In the genomic region with DNA sequence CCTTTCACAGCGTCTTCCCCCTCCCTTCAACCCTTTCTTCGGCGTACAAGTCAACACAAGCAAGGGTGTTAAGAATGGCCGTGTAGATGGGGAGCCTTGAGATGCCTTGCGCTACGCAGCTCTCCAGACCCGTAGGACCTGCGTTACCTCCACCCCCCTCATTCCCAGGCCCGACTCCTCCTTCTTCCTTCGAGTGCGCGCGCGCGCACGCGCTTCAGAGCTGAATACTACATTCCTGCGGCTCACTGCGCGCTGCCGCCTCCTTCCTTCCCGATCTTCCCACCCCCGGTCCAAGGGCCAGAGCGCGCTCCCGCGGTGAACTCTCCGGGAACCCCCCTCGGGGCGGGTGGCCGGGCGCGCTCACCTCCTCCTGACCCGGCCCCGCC, we compare ENCODE assay signal across 8 mouse cellular contexts. TPM values are rescaled to one million over a fixed set of nuclear protein-coding genes. Genes with fewer than 3 reads are reported as not detected.
A peak's percentile ranks its signal among the peaks of the same experiment; 100 is the strongest.
DNase-seq lines count a peak whose midpoint lies in the region; ATAC-seq lines count a peak whose summit lies in the region.

No protein-coding gene starts in this region.

- peaks cover 21% of the 10 kb centered on the region for H3K4me1 ChIP-seq in erythroblast, embryonic 14.5 days (ENCODE audit: control insufficient read depth)
- peaks cover 52% of the 10 kb centered on the region for H3K4me1 ChIP-seq in intestine, embryonic 16.5 days (ENCODE audit: control insufficient read depth, insufficient read depth, low read length)
- H3K4me1 ChIP-seq in midbrain, embryonic 11.5 days (ENCODE audit: control insufficient read depth, insufficient read depth, low read length), result peaks cover 26% of the 10 kb centered on the region

- no peak for ATAC-seq in erythroblast, adult 5-6 weeks (replicated peaks; ENCODE audit: low FRiP score, poor library complexity, severe bottlenecking)
- ATAC-seq in intestine, embryonic 16.5 days, result peak; percentile 81
- peak; percentile 54 for ATAC-seq in midbrain, embryonic 11.5 days (ENCODE audit: low FRiP score)

- H3K4me3 ChIP-seq in erythroblast, embryonic 14.5 days (replicated peaks), result peak overlapping the region; percentile 55
- H3K4me3 ChIP-seq in intestine, embryonic 16.5 days (ENCODE audit: low read length), result peak overlapping the region; percentile 69
- H3K4me3 ChIP-seq in midbrain, embryonic 11.5 days (ENCODE audit: low read depth, low read length), result peak overlapping the region; percentile 58

- peak overlapping the region; percentile 98 for H3K27ac ChIP-seq in intestine, embryonic 16.5 days (ENCODE audit: low read length)
- no peak overlapping the region for H3K27ac ChIP-seq in midbrain, embryonic 11.5 days (ENCODE audit: low read depth, low read length)

- peaks cover 99% of the 10 kb centered on the region for H3K27me3 ChIP-seq in erythroblast, embryonic 14.5 days (ENCODE audit: control insufficient read depth)
- H3K27me3 ChIP-seq in intestine, embryonic 16.5 days (replicated peaks; ENCODE audit: control insufficient read depth, insufficient read depth, low read length), result no peaks in the 10 kb centered on the region
- peaks cover 69% of the 10 kb centered on the region for H3K27me3 ChIP-seq in midbrain, embryonic 11.5 days (ENCODE audit: control insufficient read depth, insufficient read depth, low read length)

- DNase-seq in embryo, embryonic 11 days, result peak; percentile 98
- DNase-seq in gastrocnemius, postnatal 4 days (ENCODE audit: low spot score in 2 of 2), result peak; percentile 91 to 96
- peak; percentile 86 for DNase-seq in left cerebral cortex, postnatal 4 days
- peak; percentile 98 for DNase-seq in midbrain, embryonic 11.5 days (ENCODE audit: low spot score, missing footprints)
- DNase-seq in skeletal muscle tissue, adult 2 months (ENCODE audit: low read depth, low spot score), result peak; percentile 94

- intact Hi-C loops in left cerebral cortex, postnatal 4 days (cut with DNase I), result loop anchor here (5.0 kb wide), 1 partner anchor 80 kb away; a partner anchor contains a TSS

- H3K4me2 ChIP-seq in intestine, embryonic 16.5 days (ENCODE audit: low read depth, low read length), result peak overlapping the region; percentile 96
- H3K4me2 ChIP-seq in midbrain, embryonic 11.5 days, result peak overlapping the region; percentile 98

- no peaks in the 10 kb centered on the region for H3K36me3 ChIP-seq in erythroblast, embryonic 14.5 days (ENCODE audit: control insufficient read depth)
- no peaks in the 10 kb centered on the region for H3K36me3 ChIP-seq in intestine, embryonic 16.5 days (ENCODE audit: control insufficient read depth, insufficient read depth, low read length)
- no peaks in the 10 kb centered on the region for H3K36me3 ChIP-seq in midbrain, embryonic 11.5 days (ENCODE audit: control insufficient read depth, insufficient read depth, low read length)

- H3K9ac ChIP-seq in intestine, embryonic 16.5 days (ENCODE audit: low read depth, low read length), result peak overlapping the region; percentile 80
- peak overlapping the region; percentile 51 for H3K9ac ChIP-seq in midbrain, embryonic 11.5 days (ENCODE audit: low read length)

- no peaks in the 10 kb centered on the region; the same call in 1 of the 2 replicates for H3K9me3 ChIP-seq in erythroblast, embryonic 14.5 days (ENCODE audit: control insufficient read depth, low read length)
- H3K9me3 ChIP-seq in intestine, embryonic 16.5 days (ENCODE audit: control insufficient read depth, low read length), result no peaks in the 10 kb centered on the region
- no peaks in the 10 kb centered on the region for H3K9me3 ChIP-seq in midbrain, embryonic 11.5 days (ENCODE audit: control insufficient read depth, low read length)

- under 1% methylated on average over 35 of the region's 35 CpGs for WGBS in intestine, embryonic 16.5 days
- WGBS in midbrain, embryonic 11.5 days, result 0% methylated on average over 34 of the region's 35 CpGs

RNA-seq across cellular contexts. Expression of a gene that starts 10.5 kb away (rescaled TPM):
- polyA plus RNA-seq in erythroblast, embryonic 14.5 days (2012), result 0.09 TPM in 2 replicates
- 0.84 and 1.5 TPM in 2 replicates for total RNA-seq in erythroblast, adult 5-6 weeks (2015; ENCODE audit: low replicate concordance)
- 0.84 and 5.2 TPM in 2 replicates for total RNA-seq in erythroblast, adult 5-6 weeks (2017; ENCODE audit: low replicate concordance)
- total RNA-seq in gastrocnemius, postnatal 4 days (2021), result 10 to 100 TPM; 21.3 to 27.8 TPM
- polyA plus RNA-seq in intestine, embryonic 16.5 days (2015; fragmentation: Nextera tagmentation; extraction: Ambion mirVana), result 13.6 and 14.7 TPM in 2 replicates
- 10 to 100 TPM; 15.9 to 16.9 TPM for total RNA-seq in left cerebral cortex, postnatal 4 days (2021)
- polyA plus RNA-seq in midbrain, embryonic 11.5 days (2014; fragmentation: Nextera tagmentation; extraction: Ambion mirVana), result 10.1 and 10.5 TPM in 2 replicates

RNA-seq across cellular contexts. Expression of a gene that starts 15.1 kb away (rescaled TPM):
- 1.4 and 2.1 TPM in 2 replicates for polyA plus RNA-seq in erythroblast, embryonic 14.5 days (2012)
- total RNA-seq in erythroblast, adult 5-6 weeks (2015; ENCODE audit: low replicate concordance), result 36.8 and 55.3 TPM in 2 replicates
- 31.0 and 35.5 TPM in 2 replicates for total RNA-seq in erythroblast, adult 5-6 weeks (2017; ENCODE audit: low replicate concordance)
- 1 to 10 TPM; 1.3 to 2.1 TPM for total RNA-seq in gastrocnemius, postnatal 4 days (2021)
- 9.5 and 10.3 TPM in 2 replicates for polyA plus RNA-seq in intestine, embryonic 16.5 days (2015; fragmentation: Nextera tagmentation; extraction: Ambion mirVana)
- total RNA-seq in left cerebral cortex, postnatal 4 days (2021), result 1 to 10 TPM in 1 of 2 experiments, under 1 TPM in 1; 0.74 to 1.1 TPM
- 0.15 and 0.55 TPM in 2 replicates for polyA plus RNA-seq in midbrain, embryonic 11.5 days (2014; fragmentation: Nextera tagmentation; extraction: Ambion mirVana)

RNA-seq across cellular contexts. Expression of a gene that starts 23.5 kb away (rescaled TPM):
- polyA plus RNA-seq in erythroblast, embryonic 14.5 days (2012), result not detected in 2 replicates
- not detected in 2 replicates for total RNA-seq in erythroblast, adult 5-6 weeks (2015; ENCODE audit: low replicate concordance)
- total RNA-seq in erythroblast, adult 5-6 weeks (2017; ENCODE audit: low replicate concordance), result not detected in 2 replicates
- total RNA-seq in gastrocnemius, postnatal 4 days (2021), result not detected
- polyA plus RNA-seq in intestine, embryonic 16.5 days (2015; fragmentation: Nextera tagmentation; extraction: Ambion mirVana), result 0.13 TPM in 1 of 2 replicates, not detected in the other
- not detected for total RNA-seq in left cerebral cortex, postnatal 4 days (2021)
- 0.15 and 0.23 TPM in 2 replicates for polyA plus RNA-seq in midbrain, embryonic 11.5 days (2014; fragmentation: Nextera tagmentation; extraction: Ambion mirVana)

RNA-seq across cellular contexts. Expression of a gene that starts 32.4 kb away (rescaled TPM):
- 3.2 and 3.5 TPM in 2 replicates for polyA plus RNA-seq in erythroblast, embryonic 14.5 days (2012)
- 5.9 and 15.6 TPM in 2 replicates for total RNA-seq in erythroblast, adult 5-6 weeks (2015; ENCODE audit: low replicate concordance)
- 2.5 and 10.7 TPM in 2 replicates for total RNA-seq in erythroblast, adult 5-6 weeks (2017; ENCODE audit: low replicate concordance)
- total RNA-seq in gastrocnemius, postnatal 4 days (2021), result 10 to 100 TPM; 18.9 to 20.0 TPM
- 74.2 and 77.6 TPM in 2 replicates for polyA plus RNA-seq in intestine, embryonic 16.5 days (2015; fragmentation: Nextera tagmentation; extraction: Ambion mirVana)
- 10 to 100 TPM; 31.4 to 33.7 TPM for total RNA-seq in left cerebral cortex, postnatal 4 days (2021)
- polyA plus RNA-seq in midbrain, embryonic 11.5 days (2014; fragmentation: Nextera tagmentation; extraction: Ambion mirVana), result 50.8 and 53.0 TPM in 2 replicates

RNA-seq across cellular contexts. Expression of a gene that starts 42.3 kb away (rescaled TPM):
- polyA plus RNA-seq in erythroblast, embryonic 14.5 days (2012), result 0.97 and 1.4 TPM in 2 replicates
- total RNA-seq in erythroblast, adult 5-6 weeks (2015; ENCODE audit: low replicate concordance), result 2.9 TPM in 1 of 2 replicates, not detected in the other
- total RNA-seq in erythroblast, adult 5-6 weeks (2017; ENCODE audit: low replicate concordance), result 9.3 and 12.5 TPM in 2 replicates
- 10 to 100 TPM; 41.0 to 43.5 TPM for total RNA-seq in gastrocnemius, postnatal 4 days (2021)
- polyA plus RNA-seq in intestine, embryonic 16.5 days (2015; fragmentation: Nextera tagmentation; extraction: Ambion mirVana), result 33.2 and 38.4 TPM in 2 replicates
- 10 to 100 TPM; 27.8 TPM for total RNA-seq in left cerebral cortex, postnatal 4 days (2021)
- 21.9 and 25.9 TPM in 2 replicates for polyA plus RNA-seq in midbrain, embryonic 11.5 days (2014; fragmentation: Nextera tagmentation; extraction: Ambion mirVana)

Comparison
In these comparisons a context has a peak if more than half of its experiments do, and no peak if none do; other contexts are left out.
1. RNA of a gene that starts 15.1 kb away (total RNA-seq): 31.0 to 55.3 TPM in erythroblast, adult 5-6 weeks; 1.3 to 2.1 TPM in gastrocnemius, postnatal 4 days and 0.74 to 1.1 TPM in left cerebral cortex, postnatal 4 days; every median in the first group is over 10 times any median in the second.
2. Peak in every context shown above with its lines, with median percentiles within 50 percentile points of each other: H3K4me3 ChIP-seq and DNase-seq.